In genomic region chr13:112331682-112332061, GRCm38 (mm10) we compare ENCODE assay signal across 10 mouse cellular contexts. TPM values are rescaled to one million over a fixed set of nuclear protein-coding genes. Genes with fewer than 3 reads are reported as not detected.
DNase-seq lines count a peak whose midpoint lies in the region; ATAC-seq and TF ChIP-seq lines count a peak whose summit lies in the region.
"Had no signal": no experiment of that assay in that cellular context is flagged by ENCODE, and none has a peak within 500 bp of the region (broad histone marks: within the 10 kb centered on the region; RNA-seq: fewer than 3 reads in every experiment).

No protein-coding gene starts in this region.

- H3K4me2 ChIP-seq in lung, embryonic 14.5 days = peak overlapping the region; percentile 12; the same call in 1 of the 2 replicates
- H3K4me2 ChIP-seq in hindbrain, embryonic 14.5 days (replicated peaks) = peak overlapping the region; percentile 37
- peak overlapping the region; percentile 31 for H3K4me2 ChIP-seq in neural tube, embryonic 13.5 days
- H3K4me2 ChIP-seq: liver, embryonic 13.5 days had no signal

- no peaks in the 10 kb centered on the region for H3K9me3 ChIP-seq in lung, embryonic 14.5 days (ENCODE audit: low read depth, low read length)
- no peaks in the 10 kb centered on the region for H3K9me3 ChIP-seq in hindbrain, embryonic 14.5 days (ENCODE audit: control insufficient read depth, low read length)
- no peaks in the 10 kb centered on the region for H3K9me3 ChIP-seq in neural tube, embryonic 13.5 days
- H3K9me3 ChIP-seq: liver, embryonic 13.5 days had no signal

- peak overlapping the region; percentile 58; the same call in 1 of the 2 replicates for H3K27ac ChIP-seq in lung, embryonic 14.5 days (ENCODE audit: low read depth)
- peak overlapping the region; percentile 88 for H3K27ac ChIP-seq in hindbrain, embryonic 14.5 days
- H3K27ac ChIP-seq in neural tube, embryonic 13.5 days (replicated peaks) = peak overlapping the region; percentile 76
- H3K27ac ChIP-seq: liver, embryonic 13.5 days had no signal

- ATAC-seq in lung, embryonic 14.5 days (ENCODE audit: insufficient read depth) = peak; percentile 42; the same call in 1 of the 2 replicates
- ATAC-seq in hindbrain, embryonic 14.5 days (ENCODE audit: low FRiP score) = peak; percentile 62; the same call in 1 of the 2 replicates
- peak; percentile 83 for ATAC-seq in neural tube, embryonic 13.5 days (ENCODE audit: low read depth)

- H3K36me3 ChIP-seq in lung, embryonic 14.5 days (ENCODE audit: insufficient read depth) = no peaks in the 10 kb centered on the region
- H3K36me3 ChIP-seq in hindbrain, embryonic 14.5 days (replicated peaks; ENCODE audit: control insufficient read depth, insufficient read depth) = no peaks in the 10 kb centered on the region
- no peaks in the 10 kb centered on the region for H3K36me3 ChIP-seq in neural tube, embryonic 13.5 days
- H3K36me3 ChIP-seq: liver, embryonic 13.5 days had no signal

- no peak overlapping the region for H3K9ac ChIP-seq in lung, embryonic 14.5 days
- peak overlapping the region; percentile 42; the same call in 1 of the 2 replicates for H3K9ac ChIP-seq in hindbrain, embryonic 14.5 days
- peak overlapping the region; percentile 13; the same call in 1 of the 2 replicates for H3K9ac ChIP-seq in neural tube, embryonic 13.5 days
- H3K9ac ChIP-seq: liver, embryonic 13.5 days had no signal

- DNase-seq in adrenal gland, adult 2 months = peak; percentile 32
- DNase-seq in adrenal gland, adult 18-20 months (ENCODE audit: low spot score in 2 of 2) = no peak
- DNase-seq in lung, embryonic 14.5 days = peak; percentile 44
- no peak for DNase-seq in lung, postnatal 36 days
- no peak for DNase-seq in hindbrain, embryonic 14.5 days (ENCODE audit: low spot score)
- DNase-seq in ovary, postnatal 10 days (ENCODE audit: low spot score) = no peak
- DNase-seq in thymus, postnatal 14 days = no peak
- DNase-seq: cerebellum, postnatal 14 days; liver, embryonic 13.5 days had no signal

- H3K4me1 ChIP-seq in lung, embryonic 14.5 days (ENCODE audit: insufficient read depth) = peaks cover 7% of the 10 kb centered on the region
- peaks cover 18% of the 10 kb centered on the region for H3K4me1 ChIP-seq in hindbrain, embryonic 14.5 days (replicated peaks; ENCODE audit: control insufficient read depth, insufficient read depth, low read length)
- peaks cover 26% of the 10 kb centered on the region for H3K4me1 ChIP-seq in neural tube, embryonic 13.5 days (replicated peaks)
- H3K4me1 ChIP-seq: liver, embryonic 13.5 days had no signal

- TF ChIP-seq CTCF in lung, embryonic 14.5 days (IDR thresholded peaks at IDR 0.05; ENCODE audit: low read depth) = no peak

- 25% methylated on average over 1 of the region's 1 CpGs for WGBS in lung, embryonic 14.5 days
- 4% methylated on average over 1 of the region's 1 CpGs for WGBS in hindbrain, embryonic 14.5 days
- 10% methylated on average over 1 of the region's 1 CpGs for WGBS in neural tube, embryonic 13.5 days

- H3K27me3 ChIP-seq in lung, embryonic 14.5 days (ENCODE audit: insufficient read depth, low read length) = no peaks in the 10 kb centered on the region
- H3K27me3 ChIP-seq in hindbrain, embryonic 14.5 days (ENCODE audit: control insufficient read depth, insufficient read depth, low read length) = no peaks in the 10 kb centered on the region
- no peaks in the 10 kb centered on the region for H3K27me3 ChIP-seq in neural tube, embryonic 13.5 days
- H3K27me3 ChIP-seq: liver, embryonic 13.5 days had no signal

- H3K4me3 ChIP-seq in lung, embryonic 14.5 days (ENCODE audit: low read depth, low read length) = no peak overlapping the region
- no peak overlapping the region for H3K4me3 ChIP-seq in hindbrain, embryonic 14.5 days (replicated peaks; ENCODE audit: low read length)
- no peak overlapping the region for H3K4me3 ChIP-seq in neural tube, embryonic 13.5 days
- H3K4me3 ChIP-seq: liver, embryonic 13.5 days had no signal

RNA-seq across cellular contexts. Expression of gene Ankrd55, which starts 43.4 kb away (rescaled TPM):
- 10 to 100 TPM in 1 of 2 experiments, 1 to 10 TPM in 1; 1.5 to 14.0 TPM for total RNA-seq in adrenal gland, adult 2 months (2021)
- polyA plus RNA-seq in adrenal gland, adult 2 months (2012; rRNA removed) = 1.9 and 4.2 TPM in 2 replicates
- total RNA-seq in adrenal gland, adult 18-20 months (2021) = 1 to 10 TPM in 1 of 2 experiments, under 1 TPM in 1; 0.80 to 4.8 TPM
- 0.18 and 0.22 TPM in 2 replicates for polyA plus RNA-seq in lung, embryonic 14.5 days (2014; fragmentation: Nextera tagmentation; extraction: Ambion mirVana)
- polyA plus RNA-seq in hindbrain, embryonic 14.5 days (2014; fragmentation: Nextera tagmentation; extraction: Ambion mirVana) = 9.2 and 10.9 TPM in 2 replicates
- 4.2 and 5.2 TPM in 2 replicates for polyA plus RNA-seq in neural tube, embryonic 13.5 days (2015; fragmentation: Nextera tagmentation; extraction: Ambion mirVana)

Comparison
In these comparisons a context has a peak if more than half of its experiments do, and no peak if none do; other contexts are left out.
1. DNase-seq: peak in adrenal gland, adult 2 months (single experiment) and lung, embryonic 14.5 days (single experiment); none in adrenal gland, adult 18-20 months (0 of 2), lung, postnatal 36 days (single experiment), hindbrain, embryonic 14.5 days (single experiment), ovary, postnatal 10 days (single experiment) and thymus, postnatal 14 days (single experiment).
2. Peak in every context shown above with its lines, with median percentiles within 50 percentile points of each other: ATAC-seq, H3K27ac ChIP-seq and H3K4me2 ChIP-seq.